Mouse (Mus musculus) lung, postnatal 0 days (tissue): ENCODE results near the gene Igfn1.

Source experiments
- CTCF ChIP-seq: IDR thresholded peaks from 2 replicates; pipeline ENCODE4 v1.5.1; 2016; ENCODE audit warnings: antibody characterized with exemption, mild to moderate bottlenecking
- EP300 ChIP-seq: IDR thresholded peaks from 2 replicates; pipeline ENCODE4 v1.6.1; 2016; ENCODE audit warnings: antibody characterized with exemption, mild to moderate bottlenecking, control low read depth

DNA sequence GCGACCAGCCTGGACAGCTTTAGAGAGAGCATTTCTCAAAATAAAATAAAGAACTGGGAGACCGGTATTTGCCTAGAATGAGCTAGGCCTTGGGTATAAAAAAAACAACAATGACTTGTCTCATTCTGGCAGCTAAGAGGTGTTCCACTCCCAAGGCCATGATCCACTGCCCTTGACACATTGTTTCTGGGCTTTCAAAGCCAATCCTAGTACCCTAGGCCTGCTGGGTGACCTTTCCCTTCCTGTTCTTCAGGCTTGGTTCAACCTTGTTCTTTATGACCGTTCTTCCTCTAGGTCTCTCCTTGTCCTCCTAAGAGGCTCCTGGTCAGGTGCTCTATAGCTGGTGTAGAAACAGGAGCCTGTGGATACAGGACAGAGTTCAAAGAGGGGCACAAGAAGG lies 33.6 kb downstream of the Igfn1 start:
- no peak for TF ChIP-seq EP300
- TF ChIP-seq CTCF = no peak
